Mouse (Mus musculus): ENCODE measurements at regions not wholly inside any gene's neighbourhood (a gene's known extent, or its start where the extent isn't known, plus 50 kb on each side); places are given as distances from the start of the nearest gene placed in this dataset.

GRCm38 (mm10) chr5:56207877-56208276, 1509.9 kb upstream of the Pcdh7 start:
- DNase-seq (ENCODE audit: low read depth, low spot score), result no peak

- no peak for DNase-seq (ENCODE audit: low read depth, low spot score)
Observed at GRCm38 (mm10) chr5:56215842-56216241, 1501.9 kb upstream of the Pcdh7 start.

- no peak for DNase-seq (ENCODE audit: low read depth, low spot score)
Observed at GRCm38 (mm10) chr5:56266121-56266520, 1451.6 kb upstream of the Pcdh7 start.

DNA sequence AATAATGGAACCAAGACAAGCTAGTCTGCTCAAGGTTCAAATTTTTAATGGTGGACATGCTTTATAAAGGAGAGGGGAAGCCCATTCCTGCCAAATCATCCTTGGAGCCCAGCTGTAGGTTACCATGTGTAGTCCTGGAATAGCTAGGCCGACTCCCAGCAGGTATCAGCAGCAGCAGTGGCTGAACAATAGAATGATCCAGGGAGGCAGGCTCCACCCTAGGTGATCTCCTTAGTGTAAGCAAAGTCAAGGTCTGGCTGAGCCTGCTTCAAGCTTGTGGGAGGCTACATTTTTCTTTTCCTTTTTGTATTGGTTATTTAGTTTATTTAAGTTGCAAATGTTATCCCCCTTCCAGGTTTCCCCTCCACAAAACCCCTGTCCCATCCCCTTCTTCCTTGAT, 1426.1 kb upstream of the Pcdh7 start:
- DNase-seq (ENCODE audit: low read depth, low spot score), result peak; percentile 72
